Mouse (Mus musculus) c-Kit-positive CD71-positive TER-119-positive erythroid progenitor cells, embryonic 14.5 days (primary cell): ENCODE measurements around the gene Aak1.
"Not testable (repeated sequence)": the region's sequence is repeated elsewhere in the genome, so short reads cannot be mapped to it uniquely, and the experiment has no call there.

Experiments
- DNase-seq: peaks from one replicate; pipeline ENCODE4 v3.0.0-alpha.2; 2013; ENCODE audit warnings: low spot score

Aak1 gene

GRCm38 (mm10) chr6:87026980-87027379 is 177.7 kb downstream of the Aak1 start:
- DNase-seq, result no peak

DNA sequence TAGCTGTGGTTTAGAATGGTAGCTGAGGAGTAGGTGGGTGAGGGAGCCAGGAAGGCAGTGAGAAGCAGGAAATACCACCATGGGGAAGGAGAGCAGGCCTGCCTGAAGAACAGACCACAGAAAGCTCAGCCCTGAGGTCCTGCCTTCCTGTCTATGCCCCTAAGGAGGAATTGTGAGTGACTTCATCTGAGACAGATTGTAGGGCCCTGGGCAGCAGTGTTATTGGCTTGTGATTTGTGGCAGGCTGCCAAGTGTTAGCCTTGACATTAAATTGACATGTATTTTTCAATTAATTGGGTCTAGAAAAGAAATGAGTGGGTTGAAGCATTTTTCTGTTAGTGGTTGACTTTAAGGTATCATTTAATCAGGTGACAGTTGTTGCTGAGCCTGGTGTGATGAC is 179.6 kb downstream of the Aak1 start:
- DNase-seq, result no peak

DNA sequence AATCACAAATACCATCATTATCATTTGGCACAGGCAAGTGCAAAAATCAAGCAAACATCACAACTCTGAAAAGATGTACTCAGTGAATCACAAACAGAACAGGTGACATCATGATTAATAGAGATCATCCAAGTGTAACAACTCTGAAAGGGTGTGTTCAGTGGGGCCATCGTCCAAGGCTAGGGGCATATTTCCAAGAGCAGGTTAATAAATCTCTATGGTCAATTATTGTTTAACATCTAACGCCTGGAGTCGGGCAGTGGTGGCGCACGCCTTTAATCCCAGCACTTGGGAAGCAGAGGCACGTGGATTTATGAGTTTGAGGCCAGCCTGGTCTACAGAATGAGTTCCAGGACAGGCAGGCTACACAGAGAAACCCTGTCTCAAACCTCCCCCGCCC is 182.0 kb downstream of the Aak1 start:
- not testable (repeated sequence) for DNase-seq

GRCm38 (mm10) chr6:87032401-87032800 is 183.1 kb downstream of the Aak1 start:
- DNase-seq, result no peak

GRCm38 (mm10) chr6:87034395-87034794 is 185.1 kb downstream of the Aak1 start:
- no peak for DNase-seq

DNA sequence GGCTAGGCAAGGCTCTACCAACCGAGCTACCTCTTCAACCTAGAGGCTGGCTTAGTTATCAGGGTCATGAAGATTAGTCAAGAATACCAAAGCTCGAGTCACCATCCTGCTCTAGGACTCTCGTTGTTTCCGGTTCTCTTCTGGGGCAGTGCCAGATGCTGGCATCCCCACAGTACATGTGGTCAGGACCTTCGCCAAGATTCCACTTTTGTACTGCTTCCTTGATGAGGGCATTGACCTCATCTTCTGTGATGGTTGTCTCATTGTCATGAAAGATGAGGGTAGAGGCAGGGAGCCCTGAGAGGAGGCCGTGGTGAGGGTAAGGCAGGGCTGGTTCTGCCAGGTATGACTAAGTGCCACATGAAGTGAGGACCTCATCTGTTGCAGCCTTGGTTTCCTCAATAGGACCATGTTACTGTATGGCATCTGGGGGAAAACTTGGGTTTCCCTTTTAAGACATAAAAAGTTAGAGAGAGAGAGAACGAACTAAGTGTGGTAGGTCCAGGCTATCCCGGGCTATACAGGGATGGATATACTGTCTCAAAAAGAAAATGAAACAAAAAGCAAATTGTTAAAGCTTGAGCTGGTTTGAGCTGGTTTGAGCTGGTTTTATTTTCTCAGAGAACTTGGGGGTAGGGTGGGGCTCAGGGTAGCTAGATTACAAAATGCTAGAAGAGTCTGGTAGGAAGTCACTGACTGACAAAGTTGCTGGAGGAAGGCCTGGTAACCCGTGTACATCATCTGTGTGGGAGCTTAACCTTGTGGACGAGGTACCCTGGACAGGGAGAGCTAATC is 188.7 kb downstream of the Aak1 start:
- no peak for DNase-seq

DNA sequence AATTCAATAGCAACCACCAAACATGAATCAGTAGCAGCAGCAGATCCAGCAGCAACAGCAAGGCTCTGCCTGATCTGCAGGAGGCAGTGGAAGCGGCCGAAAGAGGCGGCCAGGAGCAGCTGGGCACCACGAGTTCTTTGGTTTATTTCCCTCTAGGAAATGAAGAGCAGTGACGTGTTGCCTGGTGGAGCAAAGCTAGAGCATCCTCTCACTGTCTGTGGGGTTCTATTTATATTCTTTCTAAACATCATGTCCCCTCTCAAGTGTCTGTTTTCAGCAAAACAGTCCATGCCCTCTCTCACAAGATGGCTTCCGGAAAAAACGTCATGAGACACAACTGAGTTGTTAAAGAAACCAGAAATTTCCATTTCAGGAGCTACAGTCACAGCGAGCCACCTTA is 189.8 kb downstream of the Aak1 start:
- no peak for DNase-seq

DNA sequence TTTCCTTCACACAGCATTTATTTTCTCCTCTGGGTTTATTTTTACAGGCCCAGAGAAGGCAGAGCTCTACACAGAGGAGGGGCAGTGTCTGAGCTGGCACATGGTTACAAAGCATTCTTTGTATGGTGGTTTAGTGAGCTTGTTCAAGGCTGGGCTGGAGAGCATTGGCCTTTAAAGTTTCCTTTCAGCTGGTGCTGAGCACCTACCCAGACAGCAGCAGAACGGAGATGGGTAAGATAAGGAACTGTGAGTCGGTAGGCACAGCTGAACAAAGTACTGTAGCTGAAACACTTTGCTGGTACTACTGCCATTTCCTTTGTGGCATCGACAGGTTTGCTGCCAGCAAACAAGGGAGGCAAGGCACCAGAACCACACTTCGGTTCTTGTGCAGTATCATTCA is 191.7 kb downstream of the Aak1 start:
- no peak for DNase-seq

DNA sequence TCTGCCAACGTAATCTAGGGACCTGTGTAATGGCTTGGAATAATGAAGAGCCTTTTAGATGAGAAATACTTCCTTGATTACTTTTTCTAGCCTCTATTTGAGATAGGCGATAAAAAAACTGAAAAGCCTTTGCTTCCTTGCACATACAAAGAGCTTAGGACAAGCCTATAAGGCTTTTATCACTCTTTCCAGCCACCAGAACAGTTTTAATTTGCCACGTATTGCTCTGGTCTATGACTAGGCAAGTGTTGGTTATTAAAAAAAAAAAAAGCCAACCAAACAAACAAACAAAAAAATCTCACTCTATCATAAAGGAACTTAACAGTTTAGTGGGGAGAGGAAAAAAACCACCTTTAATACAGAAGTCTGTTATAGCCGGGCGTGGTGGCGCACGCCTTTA is 192.1 kb downstream of the Aak1 start:
- no peak for DNase-seq

DNA sequence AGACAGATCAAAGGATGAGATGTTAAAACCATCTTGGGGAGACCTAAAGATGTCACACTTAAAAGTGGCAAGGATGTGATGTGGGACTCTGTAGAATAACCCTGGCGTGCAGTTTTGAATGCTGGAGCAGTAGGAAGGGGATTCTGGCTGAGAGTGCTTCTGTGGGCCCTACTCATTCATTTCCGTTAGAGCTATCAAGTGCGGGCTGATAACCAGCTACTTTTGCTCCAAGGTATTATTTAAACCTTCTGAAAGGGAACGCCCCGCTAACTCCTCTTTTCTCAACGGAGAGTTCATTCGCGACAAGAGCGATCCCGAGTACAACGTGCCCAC is 192.7 kb downstream of the Aak1 start:
- DNase-seq, result no peak

DNA sequence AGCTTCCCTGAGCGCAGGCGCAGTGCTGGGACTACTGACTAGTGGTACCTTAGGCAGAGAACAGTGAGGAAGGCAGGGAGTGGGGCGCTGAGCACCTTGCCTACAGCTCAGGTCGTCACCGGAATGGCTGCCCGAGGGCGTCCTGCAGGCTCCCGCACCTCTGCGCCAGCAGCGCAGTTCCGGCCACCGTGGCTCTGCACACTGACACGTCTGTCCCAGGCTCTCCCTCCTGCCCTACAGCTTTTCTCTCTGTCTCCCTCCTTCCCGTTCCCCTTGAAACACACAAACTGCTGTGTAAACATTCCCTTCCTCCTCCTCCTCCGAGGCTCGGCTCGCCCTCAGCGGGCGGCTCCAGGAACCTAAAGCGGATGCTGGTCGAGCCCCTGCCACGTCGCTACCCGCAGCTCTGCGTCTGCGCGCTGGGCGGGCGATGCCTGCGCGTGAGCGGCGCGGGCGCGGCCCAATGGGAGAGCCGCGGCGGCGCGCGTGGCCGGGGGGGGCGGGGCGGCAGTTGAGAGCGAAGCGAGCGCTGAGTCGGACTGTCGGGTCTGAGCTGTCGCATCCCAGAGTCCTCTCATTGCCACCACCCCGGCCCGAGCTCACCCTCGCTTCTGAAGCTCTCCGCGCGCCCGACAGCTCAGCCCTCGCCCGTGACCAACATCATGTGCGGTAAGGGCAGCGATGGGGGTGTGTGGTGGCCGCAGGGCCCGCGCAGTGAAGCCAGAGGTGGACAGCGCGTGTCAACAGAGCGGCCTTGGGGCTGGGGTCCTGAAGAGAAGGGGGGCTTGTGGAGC is 193.2 kb downstream of the Aak1 start, which contains the start of gene Gfpt1:
Gfpt1 (plus strand) TSS at position 510 of the 794 bp plus-strand sequence.
- DNase-seq, result peak; percentile 89

GRCm38 (mm10) chr6:87043131-87043516 is 193.8 kb downstream of the Aak1 start:
- no peak for DNase-seq

DNA sequence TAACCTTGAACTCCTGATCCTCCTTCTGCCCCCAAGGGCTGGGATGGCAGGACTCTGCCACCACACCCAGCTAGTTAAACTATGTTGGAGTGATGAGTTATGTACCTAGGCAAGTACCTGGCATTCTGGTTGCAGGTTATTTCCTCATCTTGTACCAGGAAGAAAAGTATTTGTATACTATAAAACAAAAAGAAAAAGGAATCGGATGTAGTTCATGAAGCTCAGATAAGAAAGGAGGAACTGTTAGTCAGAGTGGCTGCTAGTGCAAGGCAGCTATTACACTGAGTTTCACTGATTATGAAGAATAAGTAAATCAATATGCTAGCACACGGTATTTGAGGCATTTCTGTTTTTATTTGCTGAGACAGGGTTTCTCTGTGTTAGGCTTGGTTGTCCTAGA is 195.6 kb downstream of the Aak1 start:
- no peak for DNase-seq

- no peak for DNase-seq
Measured at GRCm38 (mm10) chr6:87045507-87045906, 196.2 kb downstream of the Aak1 start.

- DNase-seq, result not testable (repeated sequence)
Measured at GRCm38 (mm10) chr6:87048712-87049111, 199.4 kb downstream of the Aak1 start.

DNA sequence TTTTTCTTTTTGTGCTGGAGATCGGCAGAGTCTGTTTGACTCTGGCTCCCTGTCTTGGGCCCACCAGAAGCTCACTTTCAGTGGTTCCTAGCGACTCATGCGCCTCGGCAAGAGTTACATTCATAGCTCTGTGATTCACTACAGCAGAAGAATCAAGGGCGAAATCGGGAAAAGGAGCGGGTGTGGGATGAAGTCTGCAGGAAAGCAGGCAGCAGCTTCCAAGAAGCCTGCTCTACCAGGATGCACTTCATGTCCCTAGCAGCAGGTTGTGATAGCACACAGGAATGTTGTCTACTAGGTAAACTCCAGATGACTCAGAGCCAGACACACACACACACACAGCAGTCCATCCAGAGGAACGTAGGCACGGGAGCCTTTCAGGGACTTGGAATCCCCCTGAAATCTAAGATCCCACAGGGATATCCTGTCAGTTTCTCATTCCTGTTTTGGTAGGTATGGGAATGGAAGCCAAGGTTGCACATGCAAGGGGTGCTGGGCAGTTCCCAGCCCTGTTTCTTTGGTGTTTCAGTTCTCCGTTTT is 202.6 kb downstream of the Aak1 start:
- DNase-seq, result no peak
